Mouse (Mus musculus) Muller cell, postnatal 12 days (primary cell): ENCODE data around the gene Arhgap17.
A peak's percentile ranks its signal among the peaks of the same experiment; 100 is the strongest.

Experiments used
- DNase-seq: peaks from one replicate; pipeline ENCODE4 v3.0.0-alpha.2; 2015; ENCODE audit errors: inconsistent ontology term

Arhgap17 gene

DNA sequence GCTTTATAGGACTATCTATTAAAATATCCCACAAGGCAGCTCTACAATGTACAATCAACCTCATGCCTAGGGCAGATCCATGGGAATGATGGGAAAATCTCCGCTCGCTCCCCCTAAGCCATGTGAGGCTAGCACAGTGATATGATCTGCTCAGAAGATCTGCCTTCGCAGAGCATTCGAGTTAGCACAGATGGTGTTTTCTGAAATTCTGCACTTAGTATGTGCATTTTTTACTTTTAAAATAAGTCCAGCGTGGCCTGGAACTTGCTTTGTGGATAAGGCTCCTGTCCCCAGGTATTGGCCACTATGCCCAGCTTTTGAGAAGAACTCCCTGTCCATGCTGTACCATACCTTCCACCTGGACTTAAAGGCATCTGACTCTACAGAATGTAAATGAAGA, 83.8 kb downstream of the Arhgap17 start:
- no peak for DNase-seq

DNA sequence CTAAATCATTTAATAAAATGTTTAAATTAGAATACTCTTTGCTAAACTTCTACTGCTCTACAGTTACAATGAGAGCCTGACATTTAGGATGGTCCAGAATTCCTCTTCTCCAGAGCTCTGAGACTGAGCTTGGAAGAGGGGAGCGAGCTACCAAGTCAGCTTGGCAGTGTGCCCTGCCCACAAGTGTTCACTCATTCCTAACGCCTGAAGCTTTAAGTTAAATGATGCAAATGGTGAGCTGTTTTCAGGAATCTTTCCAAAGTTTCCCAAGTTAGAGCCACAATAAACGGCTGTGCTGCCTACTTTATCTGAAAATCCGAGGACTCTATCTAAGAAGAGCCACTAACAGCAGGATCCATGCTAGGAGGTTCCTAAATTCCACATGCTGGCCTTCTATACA, 85.9 kb downstream of the Arhgap17 start:
- peak; percentile 61 for DNase-seq

DNA sequence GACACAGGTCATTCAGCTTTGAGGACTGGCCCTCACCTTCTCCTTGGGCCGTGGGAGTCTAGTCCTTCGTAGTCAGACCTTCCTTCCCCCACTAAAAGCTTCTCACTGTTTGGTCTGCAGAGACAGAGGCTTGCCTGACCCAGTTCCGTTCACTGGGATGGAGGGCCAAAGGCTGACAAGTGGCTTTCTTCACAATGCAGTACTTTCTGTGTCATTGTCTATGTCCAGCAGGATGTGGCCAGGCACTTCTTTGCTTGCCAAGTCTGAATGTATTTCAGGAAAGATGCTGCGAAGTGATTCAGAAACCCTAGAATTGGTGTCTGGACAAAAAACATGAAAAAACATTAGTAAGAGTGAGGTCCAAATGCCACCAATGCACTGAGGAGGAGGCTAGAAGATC, 89.9 kb downstream of the Arhgap17 start:
- peak; percentile 83 for DNase-seq

DNA sequence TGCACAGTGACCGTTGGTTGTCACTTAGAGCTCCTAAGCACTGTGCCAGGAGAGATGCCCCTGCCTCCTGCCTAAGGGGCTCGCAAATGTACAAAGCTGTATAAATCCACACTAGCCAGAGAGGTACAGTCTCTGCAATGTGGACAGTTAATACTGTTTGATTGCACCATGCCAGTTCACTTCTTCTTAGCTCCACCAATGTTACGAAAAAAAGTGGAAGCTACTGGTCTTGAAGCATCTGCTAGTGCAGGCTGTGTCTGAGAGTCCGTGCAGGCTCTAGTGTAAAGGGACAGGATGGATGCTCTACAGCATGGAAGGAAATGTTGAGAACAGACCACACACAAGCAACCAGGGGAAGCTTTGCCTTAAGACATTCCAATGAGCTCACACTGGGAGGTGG, 93.1 kb downstream of the Arhgap17 start:
- no peak for DNase-seq

DNA sequence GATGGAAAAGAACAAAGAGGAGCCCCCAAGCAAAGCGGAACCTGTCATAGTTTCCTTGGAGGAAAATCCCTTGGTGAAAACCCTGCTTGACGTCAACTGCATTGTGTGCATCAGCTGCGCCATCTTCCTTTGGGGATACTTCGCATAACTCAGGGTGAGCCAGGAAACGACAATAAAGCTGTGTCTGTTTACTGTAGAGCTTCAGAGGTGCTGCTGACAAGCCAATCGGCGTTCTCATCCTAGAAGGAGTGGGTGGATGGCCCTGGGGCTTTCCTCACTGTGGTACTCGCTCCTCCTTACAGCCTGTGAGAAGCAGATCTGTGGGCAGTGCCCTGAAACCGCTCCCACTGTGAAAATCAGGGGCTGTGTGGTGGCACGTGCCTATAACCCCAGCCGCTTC, 96.7 kb downstream of the Arhgap17 start:
- DNase-seq = peak; percentile 25

DNA sequence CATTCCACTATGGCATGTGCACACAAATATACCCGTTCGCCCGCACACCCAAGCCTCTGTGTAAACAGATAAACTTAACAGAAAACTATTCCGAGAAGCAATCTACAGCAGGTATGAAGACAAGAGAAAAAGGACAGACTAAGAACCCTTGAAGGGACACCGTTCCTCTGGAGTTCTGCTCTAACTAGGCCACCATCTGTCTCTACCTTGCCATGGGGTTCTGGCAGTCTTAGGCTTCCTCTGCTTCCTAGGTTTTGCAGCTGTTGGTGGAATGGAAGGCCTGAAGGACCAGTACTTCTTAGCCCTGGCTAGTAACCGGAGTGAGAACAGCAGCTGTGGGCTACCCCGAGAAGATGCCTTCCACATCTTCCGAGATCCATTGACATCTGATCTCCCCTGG, 111.6 kb downstream of the Arhgap17 start:
- no peak for DNase-seq

DNA sequence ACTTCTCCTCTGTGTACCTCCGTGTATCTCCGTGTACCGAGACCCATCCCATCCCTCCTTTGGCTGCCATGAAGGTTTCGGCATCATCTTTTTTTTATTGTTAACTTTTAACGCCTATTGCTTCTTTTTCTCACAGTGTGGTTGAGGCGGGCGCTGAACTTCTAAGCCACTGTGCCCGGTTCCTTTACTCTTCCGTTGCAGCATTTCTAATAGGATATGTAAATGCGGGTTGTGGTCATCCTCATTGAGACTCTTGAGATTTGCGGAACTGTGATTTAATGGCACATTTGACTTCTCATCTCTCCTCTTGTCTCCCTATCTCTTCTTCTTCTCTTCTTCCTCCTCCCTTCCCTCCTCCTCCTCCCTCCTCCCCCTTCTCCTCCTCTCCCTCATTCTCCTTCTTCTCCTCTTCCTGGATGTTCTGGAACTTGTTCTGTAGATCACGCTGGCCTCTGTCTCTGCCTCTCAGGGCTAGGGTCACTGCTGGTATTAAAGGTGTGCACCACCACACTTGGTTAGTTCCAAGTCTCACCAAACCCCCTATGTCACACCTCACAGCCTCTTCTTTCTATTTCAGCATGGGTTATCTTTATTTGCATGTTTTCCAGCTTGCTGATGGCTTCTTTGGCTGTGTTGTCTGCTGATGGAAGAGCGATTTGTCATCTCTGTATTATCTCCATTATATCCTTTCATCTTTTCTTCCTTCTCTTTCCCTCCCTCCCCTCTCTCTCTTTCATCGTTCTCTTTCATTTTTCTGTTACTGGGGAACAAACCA, 115.3 kb downstream of the Arhgap17 start:
- no peak for DNase-seq

DNA sequence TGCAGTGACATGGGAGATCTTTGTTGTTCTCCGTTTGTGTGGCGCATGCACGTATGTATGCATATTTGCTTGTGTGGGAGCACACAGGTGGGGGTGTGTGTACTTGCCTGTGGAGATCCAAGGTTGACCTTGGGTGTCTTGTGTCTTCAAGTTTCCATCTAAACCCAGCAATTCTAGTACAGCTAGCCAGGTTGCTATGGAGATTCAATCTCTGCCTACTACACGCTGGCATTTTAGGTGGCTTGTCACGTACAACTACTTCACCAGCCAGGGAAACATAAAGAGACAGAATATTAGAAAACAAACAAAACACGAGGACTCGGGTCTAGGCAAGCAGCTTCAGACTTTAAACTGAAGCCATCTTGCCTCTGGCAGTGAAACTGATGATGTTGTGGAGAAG, 116.3 kb downstream of the Arhgap17 start:
- DNase-seq = no peak

DNA sequence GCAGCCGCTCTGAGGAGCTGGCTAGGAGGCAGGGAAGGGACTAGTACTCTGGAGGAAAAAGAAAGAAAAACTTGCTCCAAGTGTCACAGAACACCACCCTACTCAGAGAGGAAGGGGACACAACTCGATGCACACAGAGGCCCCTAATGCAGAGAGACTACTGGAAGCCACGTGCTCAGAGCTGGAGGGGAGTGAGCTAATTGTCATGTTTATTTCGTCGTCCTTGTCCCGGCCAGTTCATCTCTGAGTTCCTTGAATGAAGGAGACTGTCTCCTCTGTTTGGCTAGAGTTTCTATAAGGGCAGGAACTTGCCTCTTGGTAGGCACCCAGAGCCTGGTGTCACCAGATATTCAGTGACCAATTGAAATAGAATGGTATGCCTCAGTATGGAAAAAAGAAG, 118.4 kb downstream of the Arhgap17 start:
- DNase-seq = no peak

DNA sequence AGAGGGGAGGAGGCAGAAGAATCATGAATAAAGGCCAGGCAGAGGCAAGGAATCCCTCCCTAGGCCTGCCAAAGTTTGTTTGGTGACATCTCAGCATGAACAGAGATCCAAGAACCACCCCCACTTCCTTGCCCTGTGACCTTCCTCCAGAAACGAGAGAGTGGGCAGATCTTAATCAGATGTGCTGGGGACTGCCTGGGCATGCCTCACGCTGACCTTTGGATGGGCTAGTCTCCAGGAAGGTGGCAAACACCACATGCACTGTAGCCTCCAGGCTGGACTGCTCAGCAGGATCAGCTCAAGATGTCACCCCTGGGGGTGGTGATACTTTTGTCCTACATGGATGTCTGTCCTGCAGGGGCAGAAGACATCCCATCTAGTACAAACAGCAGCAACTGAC, 121.5 kb downstream of the Arhgap17 start:
- no peak for DNase-seq

DNA sequence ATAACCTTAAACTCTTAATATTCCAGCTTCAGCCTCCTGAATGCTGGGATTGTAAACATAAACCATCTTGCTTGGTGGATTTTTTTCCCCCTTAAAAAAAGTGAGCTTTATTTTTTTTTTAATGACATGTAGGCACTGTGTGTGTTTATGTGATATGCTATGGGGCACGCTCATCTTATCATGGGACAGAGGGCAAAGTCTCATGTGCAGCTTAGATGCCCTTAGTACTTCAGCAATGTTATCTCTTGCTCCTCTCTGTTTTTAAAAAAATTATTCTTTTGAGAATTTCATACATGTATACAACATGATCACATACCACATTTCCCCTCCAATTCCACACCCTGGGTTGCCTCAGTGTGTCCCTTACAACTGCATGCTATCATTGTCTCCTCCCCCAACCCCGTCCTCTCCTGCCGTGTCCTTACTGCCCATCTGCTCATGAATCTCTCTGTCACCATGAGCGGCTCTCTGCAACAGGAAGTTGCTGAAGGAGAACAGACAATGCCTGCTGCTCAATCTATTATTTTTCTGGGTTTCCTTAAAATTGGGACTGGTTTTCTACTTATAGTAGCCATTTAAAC, 123.1 kb downstream of the Arhgap17 start:
- no peak for DNase-seq

DNA sequence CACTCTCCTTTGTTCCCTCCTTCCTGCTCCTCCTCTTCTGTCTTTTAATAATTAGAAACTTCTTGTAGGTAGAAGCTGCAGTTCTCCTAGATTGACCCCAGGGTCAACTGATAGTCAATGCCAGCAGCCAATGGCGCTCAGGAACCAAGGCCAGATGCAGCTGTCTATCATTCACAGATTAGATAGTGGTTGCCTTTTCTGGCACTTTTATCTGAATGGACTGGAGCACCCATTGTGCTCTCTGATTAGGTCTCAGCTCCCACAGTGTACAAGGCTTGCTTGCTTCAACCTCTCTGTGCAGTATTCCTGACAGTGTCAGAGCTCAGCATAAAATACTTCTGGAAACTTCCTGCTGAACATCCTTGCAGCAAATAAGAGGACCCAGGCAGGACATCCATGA, 124.9 kb downstream of the Arhgap17 start:
- no peak for DNase-seq

DNA sequence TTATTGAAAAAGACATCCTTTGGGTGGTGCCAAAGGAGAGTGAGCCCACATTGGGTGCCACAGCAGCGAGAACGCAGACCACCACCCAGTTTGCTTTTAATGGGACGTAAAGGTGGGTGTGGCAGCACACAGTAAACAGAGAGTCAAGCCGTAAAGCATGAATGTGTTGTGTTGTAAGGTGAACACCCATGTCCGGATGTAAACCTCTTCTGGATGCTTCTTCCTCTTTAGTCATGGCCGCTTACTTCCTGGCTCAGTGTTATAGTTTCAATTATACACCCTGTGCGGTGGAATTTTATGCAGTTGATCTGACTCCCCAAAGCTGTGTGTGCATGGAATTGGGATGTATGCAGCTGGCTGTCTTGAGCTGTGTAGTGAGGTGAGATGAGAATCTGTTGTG, 127.5 kb downstream of the Arhgap17 start:
- no peak for DNase-seq

DNA sequence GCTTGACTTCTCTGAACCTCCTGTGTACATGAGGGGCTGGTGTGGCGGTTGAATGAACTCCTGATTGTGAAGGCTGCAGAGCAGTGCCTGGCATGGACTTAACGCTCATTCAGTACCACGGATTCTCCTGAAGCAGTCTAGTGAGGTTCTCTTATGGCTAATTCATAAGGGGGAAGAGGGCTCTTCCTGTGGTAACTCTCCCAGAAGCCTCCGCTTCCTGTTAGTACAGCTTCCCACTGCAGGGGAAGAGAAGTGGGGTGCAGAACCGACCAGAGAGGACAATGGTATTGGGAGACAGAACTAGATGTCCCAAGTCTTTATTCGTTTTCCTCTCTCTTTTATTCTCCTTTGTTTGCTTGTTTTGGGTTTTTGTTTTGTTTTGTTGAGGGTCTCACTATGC, 129.7 kb downstream of the Arhgap17 start:
- no peak for DNase-seq

DNA sequence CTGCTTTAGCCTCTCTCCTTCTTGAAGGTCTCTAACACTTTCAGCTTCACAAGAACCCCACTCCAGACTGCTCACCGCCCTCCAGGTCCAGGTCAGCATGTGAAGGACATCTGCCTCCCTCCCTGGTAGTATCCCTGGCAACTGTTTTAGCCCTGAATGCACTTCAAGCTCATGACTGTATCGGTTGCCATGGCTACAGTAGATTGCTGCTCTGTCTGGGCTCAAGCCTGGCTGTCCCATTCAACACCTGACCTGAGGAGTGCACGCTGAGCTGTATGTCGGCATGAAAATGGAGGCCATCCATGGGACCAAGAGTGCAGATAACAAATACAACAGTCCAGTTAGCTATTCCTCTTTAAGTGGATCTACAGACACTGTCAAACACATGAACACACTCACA, 131.1 kb downstream of the Arhgap17 start:
- no peak for DNase-seq

DNA sequence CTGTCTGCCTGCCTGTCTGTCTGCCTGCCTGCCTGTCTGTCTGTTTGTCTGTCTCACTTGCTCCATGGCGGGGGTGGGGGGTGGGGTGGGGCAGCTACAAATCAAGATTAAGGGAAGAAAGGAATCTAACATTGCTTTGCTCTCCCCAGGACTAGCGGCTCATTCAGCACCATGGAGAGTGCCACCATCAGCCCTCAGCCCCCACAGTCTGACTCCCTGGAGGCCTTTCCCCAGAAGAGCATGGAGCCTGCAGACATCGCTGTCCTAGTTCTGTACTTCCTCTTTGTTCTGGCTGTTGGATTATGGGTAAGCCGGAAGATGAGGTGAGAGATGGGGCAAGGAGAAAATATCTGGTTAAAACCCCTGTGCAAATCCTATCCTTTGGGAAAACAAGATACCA, 134.3 kb downstream of the Arhgap17 start:
- DNase-seq = peak; percentile 18
